Mouse (Mus musculus) thymus, adult 2 months (tissue): ENCODE results near the gene Lrtm2.

Experiments
- CTCF ChIP-seq: fragments of 200-500 bp; IDR thresholded peaks from 2 replicates; pipeline ENCODE4 v1.5.1; 2012; ENCODE audit warnings: mild to moderate bottlenecking, control low read depth, low read length, moderate library complexity, borderline replicate concordance; ENCODE audit not compliant: control insufficient read depth, poor library complexity, insufficient read depth; ENCODE audit errors: extremely low read depth
- POLR2A ChIP-seq: fragments of 200-500 bp; IDR thresholded peaks from 2 replicates; pipeline ENCODE4 v1.6.1; 2012; ENCODE audit warnings: mild to moderate bottlenecking, low read length, control low read depth, moderate library complexity; ENCODE audit not compliant: control insufficient read depth, poor library complexity, insufficient read depth; ENCODE audit errors: extremely low read depth

DNA sequence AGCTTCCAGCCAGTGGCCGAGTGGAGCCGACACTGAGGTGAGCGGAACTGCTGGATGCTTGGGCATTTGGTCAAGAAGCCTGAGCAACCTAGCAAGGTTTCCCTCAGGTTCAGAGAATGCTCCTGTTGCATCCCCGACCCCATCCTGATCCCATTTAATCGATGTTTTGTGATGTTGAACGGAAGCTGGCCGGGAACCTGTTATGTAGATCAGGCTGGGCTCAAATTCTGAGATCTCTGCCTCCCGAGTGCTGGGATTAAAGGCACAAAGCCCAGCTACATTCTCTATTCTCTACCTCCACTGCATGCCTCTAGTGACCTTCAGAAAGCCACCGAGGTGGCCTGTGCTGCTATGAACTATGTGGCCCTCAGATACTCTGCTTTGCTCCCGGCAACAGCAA lies 5.8 kb downstream of the Lrtm2 start:
- TF ChIP-seq CTCF (no peak), POLR2A (no peak)
